Mouse (Mus musculus): Measurements from ENCODE around the gene Fam69b.
A peak's percentile ranks its signal among the peaks of the same experiment; 100 is the strongest.

Fam69b gene

GRCm38 (mm10) chr2:26632541-26633395, 4.5 kb downstream of the Fam69b start:
- no peak for DNase-seq

- no peak for DNase-seq
These were observed 5.8 kb downstream of the Fam69b start for GRCm38 (mm10) chr2:26633953-26634530.

GRCm38 (mm10) chr2:26634629-26635488, 6.6 kb downstream of the Fam69b start:
- no peak for DNase-seq

GRCm38 (mm10) chr2:26635489-26636324, 7.5 kb downstream of the Fam69b start:
- no peak for DNase-seq

- DNase-seq, result no peak
These were observed 8.0 kb downstream of the Fam69b start for GRCm38 (mm10) chr2:26636325-26636635.

GRCm38 (mm10) chr2:26637316-26637932, 9.2 kb downstream of the Fam69b start:
- DNase-seq, result no peak

- no peak for DNase-seq
These were observed 9.8 kb downstream of the Fam69b start for GRCm38 (mm10) chr2:26638039-26638438.

- no peak for DNase-seq
These were observed 10.3 kb downstream of the Fam69b start for GRCm38 (mm10) chr2:26638572-26638971.

GRCm38 (mm10) chr2:26639083-26639482, 10.8 kb downstream of the Fam69b start:
- no peak for DNase-seq

GRCm38 (mm10) chr2:26639838-26640830, 11.9 kb downstream of the Fam69b start:
- DNase-seq, result peak; percentile 95

GRCm38 (mm10) chr2:26641006-26641647, 12.9 kb downstream of the Fam69b start:
- DNase-seq, result no peak

GRCm38 (mm10) chr2:26643942-26644341, 15.7 kb downstream of the Fam69b start:
- no peak for DNase-seq

GRCm38 (mm10) chr2:26646643-26647293, 18.5 kb downstream of the Fam69b start:
- peak; percentile 59 for DNase-seq

- no peak for DNase-seq
These were observed 26.4 kb downstream of the Fam69b start for GRCm38 (mm10) chr2:26654687-26655086.

GRCm38 (mm10) chr2:26657426-26657825, 29.2 kb downstream of the Fam69b start:
- no peak for DNase-seq

- DNase-seq, result no peak
These were observed 33.0 kb downstream of the Fam69b start for GRCm38 (mm10) chr2:26661143-26661752.

GRCm38 (mm10) chr2:26661768-26662508, 33.7 kb downstream of the Fam69b start:
- DNase-seq, result no peak

GRCm38 (mm10) chr2:26662509-26662882, 34.2 kb downstream of the Fam69b start:
- no peak for DNase-seq

GRCm38 (mm10) chr2:26663112-26663511, 34.9 kb downstream of the Fam69b start:
- DNase-seq, result no peak

Data from cerebellum, adult 11 months (tissue).